Mouse (Mus musculus) intestine, embryonic 14.5 days (tissue): ENCODE data around the gene Zfpm1. TPM values are rescaled to one million over a fixed set of nuclear protein-coding genes. Genes with fewer than 3 reads are reported as not detected.

Experiments used
- ATAC-seq: fragments of 200-750 bp; cut with Nextera tagmentation; replicated peaks from 2 replicates; pipeline ENCODE4 v1.8.0; 2017; ENCODE audit warnings: low read depth, moderate number of reproducible peaks, moderate TSS enrichment, moderate library complexity; ENCODE audit not compliant: low FRiP score, low TSS enrichment
- DNase-seq: peaks from one replicate; pipeline ENCODE4 v3.0.0-alpha.2; 2018; ENCODE audit warnings: low spot score
- H3K27ac ChIP-seq: fragments of 300-500 bp; sonication (generic); 2 replicates; pipeline ENCODE4 v1.5.1; 2014; ENCODE audit warnings: low read depth, mild to moderate bottlenecking, control low read depth
- H3K27me3 ChIP-seq: fragments of 300-500 bp; sonication (generic); replicated peaks from 2 replicates; pipeline ENCODE4 v1.6.1; 2014; ENCODE audit warnings: low read length, control low read depth; ENCODE audit not compliant: control insufficient read depth, insufficient read depth
- H3K36me3 ChIP-seq: fragments of 300-500 bp; sonication (generic); 2 replicates; pipeline ENCODE4 v1.6.1; 2014; ENCODE audit warnings: low read length, control low read depth; ENCODE audit not compliant: control insufficient read depth, insufficient read depth
- H3K4me1 ChIP-seq: fragments of 300-500 bp; sonication (generic); replicated peaks from 2 replicates; pipeline ENCODE4 v1.6.1; 2014; ENCODE audit warnings: low read length, control low read depth, mixed read lengths; ENCODE audit not compliant: control insufficient read depth, insufficient read depth
- H3K4me2 ChIP-seq: fragments of 300-500 bp; sonication (generic); 2 replicates; pipeline ENCODE4 v1.6.1; 2014; ENCODE audit warnings: low read length
- H3K4me3 ChIP-seq: fragments of 300-500 bp; sonication (generic); 2 replicates; pipeline ENCODE4 v1.5.1; 2014; ENCODE audit warnings: low read depth, low read length, control low read depth, mixed read lengths
- H3K9ac ChIP-seq: fragments of 300-500 bp; sonication (generic); 2 replicates; pipeline ENCODE4 v1.6.1; 2014; ENCODE audit warnings: mild to moderate bottlenecking, low read length
- H3K9me3 ChIP-seq: fragments of 300-500 bp; sonication (generic); 2 replicates; pipeline ENCODE4 v1.6.1; 2016; ENCODE audit warnings: low read length, control low read depth; ENCODE audit not compliant: control insufficient read depth
- WGBS: fragments of 180-500 bp; shearing (Covaris S2); extraction: QIAGEN DNeasy Blood & Tissue Kit; methylation state at CpG from one replicate; pipeline ENCODE4 v1.1.7; 2014; 5-methylcytosine and 5-hydroxymethylcytosine counted together
- polyA plus RNA-seq: library from polyadenylated mRNA; unstranded; fragments of >200 nt; fragmentation: Nextera tagmentation; extraction: Ambion mirVana; gene quantifications from 2 replicates; pipeline ENCODE4 v1.2.1, GENCODE M21; 2014

Gene Zfpm1
- polyA plus RNA-seq, 1 experiment from 2014 or later: 6.4 TPM

DNA sequence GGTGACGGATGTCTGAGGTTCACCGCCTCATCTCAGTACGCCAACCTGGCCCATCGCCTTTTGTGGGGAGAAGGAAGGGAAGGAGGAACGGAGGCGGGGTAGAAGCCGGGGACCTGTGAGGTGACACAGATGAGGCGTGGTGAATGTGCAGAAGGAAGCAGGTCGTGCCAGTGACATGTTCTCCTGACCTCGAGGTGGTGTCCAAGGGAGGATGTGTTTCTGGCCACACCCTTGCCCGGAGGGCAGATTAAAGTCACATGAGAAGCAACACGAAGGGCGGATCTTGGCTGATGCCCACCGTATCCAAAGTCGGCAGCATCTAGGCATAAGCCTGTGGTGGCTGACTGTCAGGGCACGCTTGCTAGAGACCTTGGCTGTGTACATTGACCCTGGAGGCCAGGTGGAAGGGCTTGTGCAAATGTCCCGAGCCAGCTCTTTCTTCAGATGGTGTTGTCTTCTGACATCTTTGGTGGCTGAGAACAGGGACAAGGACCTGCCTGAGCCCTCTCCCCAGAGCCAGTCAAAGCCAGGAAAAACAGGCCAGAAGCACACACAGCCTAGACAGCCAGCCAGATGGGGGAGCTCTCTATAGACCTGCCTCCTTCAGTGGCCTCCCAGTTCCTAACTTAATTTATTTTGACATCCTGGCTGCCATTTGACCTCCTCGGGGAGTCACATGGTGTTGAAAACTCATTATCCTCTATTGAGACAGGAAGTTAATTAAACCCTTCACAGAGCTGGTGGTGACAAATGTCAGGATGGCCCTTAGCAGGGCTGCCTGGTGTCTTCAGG lies 4.5 kb upstream of the Zfpm1 start:
- WGBS: 76% methylated on average over 18 of the region's 18 CpGs
- ATAC-seq (no peak), DNase-seq (no peak)
- Histone ChIP-seq H3K9me3 (no peaks in the 10 kb centered on the region), H3K4me2 (no peak overlapping the region), H3K27me3 (no peaks in the 10 kb centered on the region), H3K9ac (no peak overlapping the region), H3K4me1 (peaks cover 15% of the 10 kb centered on the region), H3K27ac (no peak overlapping the region), H3K36me3 (no peaks in the 10 kb centered on the region), H3K4me3 (no peak overlapping the region)

DNA sequence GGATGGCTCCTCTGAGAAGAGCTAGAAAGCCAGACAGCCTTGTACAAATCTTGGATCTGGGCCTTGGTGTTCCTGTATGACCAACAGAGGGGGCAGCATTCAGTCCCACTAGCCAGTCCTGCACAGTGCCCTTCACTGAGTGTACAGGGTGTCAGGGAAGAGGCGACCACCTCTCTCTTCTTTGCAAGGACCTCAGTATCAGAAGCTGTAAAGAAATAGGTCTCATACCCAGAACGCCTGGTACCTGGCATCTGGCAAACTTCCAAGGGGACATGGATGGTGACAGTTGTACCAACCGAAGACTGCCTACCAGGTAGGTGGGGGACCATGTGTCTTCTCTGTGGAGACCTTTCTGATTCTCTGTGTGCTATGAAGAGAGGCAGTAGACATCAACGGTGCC lies 1.8 kb upstream of the Zfpm1 start:
- H3K4me1 ChIP-seq: peaks cover 28% of the 10 kb centered on the region
- no peaks in the 10 kb centered on the region for H3K36me3 ChIP-seq
- H3K9ac ChIP-seq: no peak overlapping the region
- ATAC-seq (no peak), DNase-seq (no peak)
- WGBS: 67% methylated on average over 4 of the region's 4 CpGs
- no peaks in the 10 kb centered on the region for H3K9me3 ChIP-seq
- H3K4me3 ChIP-seq: no peak overlapping the region
- 0 out of 2 replicates have a peak overlapping the region, but pooled peaks have one; percentile 56 for H3K4me2 ChIP-seq
- H3K27ac ChIP-seq: no peak overlapping the region
- H3K27me3 ChIP-seq: peaks cover 20% of the 10 kb centered on the region

DNA sequence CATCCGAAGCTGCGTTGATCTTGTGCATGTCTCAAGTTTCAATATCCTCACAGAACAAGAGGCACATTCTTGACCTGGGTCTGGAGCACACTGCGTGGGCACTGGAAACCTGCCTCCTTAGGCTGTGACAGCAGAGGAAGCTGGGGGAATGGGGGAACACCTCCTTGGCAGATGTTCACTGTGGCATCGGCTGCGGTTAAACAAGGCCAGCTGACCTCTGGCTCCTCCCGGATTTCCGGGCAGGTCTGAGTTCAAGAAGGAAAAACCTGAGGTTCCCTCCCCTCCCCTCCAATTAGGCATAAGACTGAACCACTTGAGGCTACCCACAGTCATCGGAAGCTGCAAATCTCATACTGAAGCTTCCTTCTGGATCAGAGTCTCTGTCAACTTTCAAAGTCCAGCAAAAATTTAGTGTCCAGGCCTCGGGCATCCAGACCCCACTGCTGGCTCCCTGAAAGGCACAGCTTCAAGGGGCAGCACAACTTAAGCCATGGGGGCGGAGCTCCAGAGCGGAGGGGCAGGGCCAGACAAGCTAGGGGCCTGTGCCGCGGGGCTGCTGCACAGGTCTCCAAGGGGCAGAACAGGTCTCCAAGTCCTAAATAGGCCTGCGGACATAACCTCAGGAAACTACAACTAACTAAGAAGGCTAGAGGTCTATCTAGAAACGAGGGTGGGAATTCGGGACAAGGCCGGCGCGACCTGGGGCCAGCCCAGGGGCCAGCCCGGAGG lies 1.2 kb upstream of the Zfpm1 start:
- no peaks in the 10 kb centered on the region for H3K36me3 ChIP-seq
- peak overlapping the region; percentile 62 for H3K4me3 ChIP-seq
- H3K27ac ChIP-seq: peak overlapping the region; percentile 64; the same call in 1 of the 2 replicates
- no peaks in the 10 kb centered on the region for H3K9me3 ChIP-seq
- no peak for DNase-seq
- H3K27me3 ChIP-seq: peaks cover 26% of the 10 kb centered on the region
- peak overlapping the region; percentile 56 for H3K4me2 ChIP-seq
- 6% methylated on average over 20 of the region's 20 CpGs for WGBS
- peak overlapping the region; percentile 32 for H3K9ac ChIP-seq
- peak; percentile 36 for ATAC-seq
- H3K4me1 ChIP-seq: peaks cover 29% of the 10 kb centered on the region

DNA sequence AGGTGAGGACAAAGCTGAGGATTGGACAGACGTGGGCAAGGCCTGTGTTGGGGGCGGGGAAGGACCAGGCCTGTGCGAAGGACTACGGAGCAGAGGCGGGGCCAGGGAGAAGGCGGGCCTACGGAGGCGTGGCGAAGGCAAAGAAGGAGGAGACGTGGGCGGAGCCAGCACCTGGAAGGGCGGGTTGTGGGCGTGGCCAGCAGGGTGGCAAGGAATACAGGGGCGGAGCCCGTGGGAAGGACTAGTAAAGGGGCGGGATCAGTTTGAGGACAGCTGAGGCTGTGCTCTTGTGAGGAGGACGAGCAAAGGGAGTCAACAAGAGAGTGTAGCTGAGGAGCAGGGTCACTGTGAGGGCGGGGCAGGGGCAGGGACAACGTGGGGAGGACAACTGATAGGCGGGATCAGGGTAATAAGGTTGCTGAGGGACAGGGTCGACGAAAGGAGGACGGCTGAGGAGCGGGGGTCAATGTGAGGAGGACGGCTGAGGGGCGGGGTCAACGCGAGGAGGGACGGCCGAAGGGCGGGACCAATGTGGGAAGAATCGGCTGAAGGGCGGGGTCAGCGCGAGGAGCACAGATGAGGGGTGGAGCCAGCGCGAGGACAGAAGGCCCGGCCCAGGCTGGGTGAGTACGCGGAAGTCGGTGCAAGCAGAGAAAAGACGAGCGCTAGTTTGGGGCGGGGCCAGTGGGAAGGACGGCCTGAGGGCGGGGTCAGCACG lies 465 bp upstream of the Zfpm1 start:
- WGBS: under 1% methylated on average over 45 of the region's 47 CpGs
- peak; percentile 91 for ATAC-seq

DNA sequence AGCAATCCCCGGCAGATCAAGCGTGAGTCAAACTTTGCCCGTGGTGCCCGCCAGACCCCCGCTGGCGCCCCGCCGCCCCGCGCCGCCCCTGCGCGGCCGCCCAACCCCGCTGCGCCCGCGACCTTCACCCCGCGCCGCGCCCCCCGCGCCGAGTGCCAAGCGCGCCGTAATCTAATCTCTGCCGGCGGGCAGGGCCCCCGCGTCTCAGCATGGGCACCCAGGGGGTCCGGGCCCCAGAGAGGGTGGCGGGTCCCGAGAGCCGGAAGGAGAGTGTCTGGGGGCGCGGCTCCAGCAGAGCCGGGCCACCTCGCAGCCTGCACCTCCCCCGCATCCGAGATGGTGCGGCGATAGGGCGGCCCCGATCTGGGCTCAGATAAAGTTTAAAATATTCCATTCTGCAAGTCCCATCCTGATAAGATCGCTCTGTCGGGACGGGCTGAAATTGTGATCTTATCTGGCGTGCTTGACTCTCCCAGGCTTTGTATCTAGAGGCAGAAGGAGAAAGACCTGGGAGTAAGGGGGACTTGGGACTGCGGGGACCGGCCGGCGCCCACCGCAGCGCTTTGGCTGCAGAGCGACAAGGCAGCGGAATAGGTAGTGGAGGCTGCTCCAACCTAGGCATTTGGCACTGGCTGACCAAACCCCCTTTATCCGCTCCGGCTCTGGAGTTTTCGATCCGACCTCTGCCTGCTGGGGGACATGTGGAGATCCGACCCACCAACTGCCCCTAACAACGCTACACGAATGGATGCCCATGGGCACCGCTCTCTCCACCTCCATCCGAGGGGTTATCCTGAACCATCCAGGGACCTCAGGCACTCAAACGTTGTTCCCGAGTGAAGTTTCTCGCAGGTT lies 787 bp downstream of the Zfpm1 start:
- WGBS: under 1% methylated on average over 58 of the region's 70 CpGs
- Histone ChIP-seq H3K4me3 (peak overlapping the region; percentile 62), H3K9me3 (no peaks in the 10 kb centered on the region), H3K36me3 (no peaks in the 10 kb centered on the region), H3K27me3 (peaks cover 28% of the 10 kb centered on the region), H3K9ac (peak overlapping the region; percentile 71), H3K27ac (no peak overlapping the region; the same call in 1 of the 2 replicates), H3K4me2 (peak overlapping the region; percentile 90), H3K4me1 (peaks cover 29% of the 10 kb centered on the region)
- DNase-seq (peak; percentile 70), ATAC-seq (no peak)

More for the DNA sequence above, 465 bp upstream of the Zfpm1 start:
- peak overlapping the region; percentile 90 for H3K4me2 ChIP-seq
- peak overlapping the region; percentile 64; the same call in 1 of the 2 replicates for H3K27ac ChIP-seq
- no peaks in the 10 kb centered on the region for H3K36me3 ChIP-seq
- H3K27me3 ChIP-seq: peaks cover 28% of the 10 kb centered on the region
- DNase-seq: peak; percentile 100
- peak overlapping the region; percentile 32 for H3K9ac ChIP-seq
- H3K4me3 ChIP-seq: peak overlapping the region; percentile 62
- H3K4me1 ChIP-seq: peaks cover 29% of the 10 kb centered on the region
- no peaks in the 10 kb centered on the region for H3K9me3 ChIP-seq

DNA sequence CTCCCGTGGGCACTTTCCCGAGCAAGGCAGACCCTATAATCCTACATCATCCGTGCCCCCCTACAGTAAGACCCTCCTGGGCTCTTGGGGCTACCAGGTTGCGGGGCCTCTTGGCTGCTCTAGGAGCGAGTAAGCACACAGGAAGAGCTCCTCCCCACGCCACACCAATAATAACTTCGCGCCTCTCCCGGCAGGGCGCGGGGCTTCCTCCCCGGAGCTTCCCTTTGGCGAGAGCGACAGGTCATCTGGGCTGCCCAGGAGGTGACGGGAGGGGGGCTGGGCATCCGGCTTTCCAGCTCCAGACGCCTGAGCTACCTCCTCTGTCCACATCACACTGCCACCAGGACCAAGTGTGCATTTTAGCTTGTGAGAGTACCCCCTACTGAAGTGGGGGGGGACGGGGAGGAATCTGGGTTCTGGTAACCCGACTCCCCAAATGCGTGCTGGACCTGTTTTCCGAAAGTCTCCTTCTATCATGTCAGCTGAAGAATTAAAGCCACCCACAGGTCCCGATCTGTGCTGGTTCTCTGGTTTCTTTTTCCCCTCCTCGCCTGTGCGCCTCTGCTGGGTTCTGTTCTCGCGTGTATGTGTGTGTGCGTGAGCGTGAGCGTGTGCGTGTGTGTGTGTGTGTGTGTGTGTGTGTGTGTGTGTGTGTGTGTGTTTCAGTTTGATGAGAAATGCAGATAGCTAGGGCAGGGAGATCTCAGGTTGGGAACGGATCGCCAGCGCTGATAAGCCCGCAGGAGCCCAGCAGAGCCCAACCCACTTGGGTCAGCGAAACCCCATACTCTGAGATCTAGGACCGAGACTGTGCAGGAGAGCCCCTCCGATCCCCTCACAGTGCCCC lies 1.6 kb downstream of the Zfpm1 start:
- Histone ChIP-seq H3K9me3 (no peaks in the 10 kb centered on the region), H3K27me3 (peaks cover 28% of the 10 kb centered on the region), H3K9ac (peak overlapping the region; percentile 71), H3K4me2 (peak overlapping the region; percentile 90), H3K4me3 (peak overlapping the region; percentile 62), H3K27ac (peak overlapping the region; percentile 35), H3K36me3 (no peaks in the 10 kb centered on the region), H3K4me1 (peaks cover 29% of the 10 kb centered on the region)
- DNase-seq (peak; percentile 78), ATAC-seq (no peak)
- under 1% methylated on average over 37 of the region's 37 CpGs for WGBS

DNA sequence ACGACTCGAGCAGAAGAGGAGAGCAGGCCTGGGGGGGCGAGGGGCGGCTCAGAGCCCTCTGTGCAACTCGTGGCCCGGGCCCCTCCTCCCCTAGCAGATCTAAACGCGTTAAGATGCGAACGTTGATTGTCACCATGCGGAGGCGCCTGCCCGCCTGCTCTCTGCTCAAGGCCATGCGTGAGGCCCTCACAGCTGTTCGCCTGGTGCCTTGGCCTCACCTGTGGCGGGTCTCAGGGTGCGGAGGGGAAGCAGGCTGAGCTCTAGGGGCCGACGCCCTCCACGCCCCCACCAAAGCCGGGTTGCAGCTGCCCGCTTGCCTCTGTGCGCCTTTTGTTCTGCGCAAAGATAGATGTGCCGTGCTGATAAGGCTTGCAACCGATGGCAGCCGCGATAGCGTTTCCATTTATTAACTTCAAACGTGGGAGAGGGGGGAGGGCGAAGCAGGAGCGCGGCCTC lies 2.3 kb downstream of the Zfpm1 start:
- 1% methylated on average over 33 of the region's 33 CpGs for WGBS
- ATAC-seq: no peak
- H3K4me1 ChIP-seq: peaks cover 29% of the 10 kb centered on the region
- H3K9me3 ChIP-seq: no peaks in the 10 kb centered on the region
- peak overlapping the region; percentile 90 for H3K4me2 ChIP-seq
- H3K9ac ChIP-seq: peak overlapping the region; percentile 71
- peak overlapping the region; percentile 25; the same call in 1 of the 2 replicates for H3K27ac ChIP-seq
- peak; percentile 79 for DNase-seq
- peaks cover 28% of the 10 kb centered on the region for H3K27me3 ChIP-seq
- no peaks in the 10 kb centered on the region for H3K36me3 ChIP-seq
- H3K4me3 ChIP-seq: peak overlapping the region; percentile 62
